Mouse (Mus musculus) liver, embryonic 15.5 days (tissue): ENCODE data around the gene 4930590J08Rik. TPM values are rescaled to one million over a fixed set of nuclear protein-coding genes. Genes with fewer than 3 reads are reported as not detected.

Experiments used
- ATAC-seq: fragments of 200-750 bp; cut with Nextera tagmentation; 2 replicates; pipeline ENCODE4 v1.8.0; 2017; ENCODE audit warnings: moderate number of reproducible peaks, mild to moderate bottlenecking, moderate library complexity; ENCODE audit not compliant: insufficient read depth
- H3K27ac ChIP-seq: fragments of 300-500 bp; sonication (generic); replicated peaks from 2 replicates; pipeline ENCODE4 v1.5.1; 2015; ENCODE audit warnings: mild to moderate bottlenecking, inconsistent platforms
- H3K27me3 ChIP-seq: fragments of 300-500 bp; sonication (generic); 2 replicates; pipeline ENCODE4 v1.6.1; 2015; ENCODE audit warnings: mild to moderate bottlenecking, inconsistent platforms
- H3K36me3 ChIP-seq: fragments of 300-500 bp; sonication (generic); replicated peaks from 2 replicates; pipeline ENCODE4 v1.6.1; 2015; ENCODE audit warnings: moderate library complexity, mild to moderate bottlenecking, inconsistent platforms
- H3K4me1 ChIP-seq: fragments of 300-500 bp; sonication (generic); replicated peaks from 2 replicates; pipeline ENCODE4 v1.6.1; 2015; ENCODE audit warnings: inconsistent platforms
- H3K4me2 ChIP-seq: fragments of 300-500 bp; sonication (generic); 2 replicates; pipeline ENCODE4 v1.6.1; 2015; ENCODE audit warnings: moderate library complexity, mild to moderate bottlenecking, inconsistent platforms
- H3K4me3 ChIP-seq: fragments of 300-500 bp; sonication (generic); replicated peaks from 2 replicates; pipeline ENCODE4 v1.5.1; 2015; ENCODE audit warnings: mild to moderate bottlenecking, inconsistent platforms
- H3K9ac ChIP-seq: fragments of 300-500 bp; sonication (generic); 2 replicates; pipeline ENCODE4 v1.6.1; 2015; ENCODE audit warnings: moderate library complexity, mild to moderate bottlenecking, inconsistent platforms
- H3K9me3 ChIP-seq: fragments of 300-500 bp; sonication (generic); replicated peaks from 2 replicates; pipeline ENCODE4 v1.6.1; 2016; ENCODE audit warnings: inconsistent platforms
- WGBS: fragments of 180-500 bp; shearing (Covaris S2); methylation state at CpG from one replicate; pipeline ENCODE4 v1.1.7; 2015; ENCODE audit warnings: mixed read lengths; ENCODE audit not compliant: insufficient replicate concordance; 5-methylcytosine and 5-hydroxymethylcytosine counted together
- polyA plus RNA-seq: library from polyadenylated mRNA; unstranded; fragments of >200 nt; fragmentation: Nextera tagmentation; extraction: Ambion mirVana; gene quantifications from 2 replicates; pipeline ENCODE4 v1.2.1, GENCODE M21; 2015

Gene 4930590J08Rik
- polyA plus RNA-seq, 1 experiment from 2014 or later = 0.08 TPM

DNA sequence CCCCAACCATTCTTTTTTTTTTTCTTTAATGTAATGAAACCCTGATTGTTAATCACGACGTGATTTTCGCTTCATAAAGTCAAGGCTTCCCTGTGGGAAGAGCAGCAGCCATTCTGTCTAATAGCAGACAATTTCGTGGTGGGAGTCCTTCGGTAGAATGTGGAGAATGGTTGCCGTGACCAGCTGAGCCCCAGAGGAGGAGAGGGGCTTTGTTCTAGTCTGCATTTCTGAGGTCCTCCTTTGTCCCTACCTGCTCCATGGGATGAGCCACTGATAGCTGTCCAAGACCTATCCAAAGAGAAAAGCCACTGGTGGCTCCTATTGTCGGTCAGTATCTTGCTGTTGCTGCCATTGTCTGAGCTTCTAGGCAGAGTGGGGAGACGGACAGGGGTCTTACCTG, 93.5 kb downstream of the 4930590J08Rik start:
- Histone ChIP-seq H3K36me3 (no peaks in the 10 kb centered on the region), H3K4me3 (no peak overlapping the region), H3K27ac (no peak overlapping the region), H3K4me2 (no peak overlapping the region), H3K9me3 (no peaks in the 10 kb centered on the region), H3K4me1 (peaks cover 46% of the 10 kb centered on the region), H3K27me3 (no peaks in the 10 kb centered on the region), H3K9ac (no peak overlapping the region)
- WGBS = 67% methylated on average over 8 of the region's 8 CpGs
- no peak for ATAC-seq

Other genes with a start within 250 kb of the 4930590J08Rik start
- gene Slc6a6, start 218.8 kb upstream of the 4930590J08Rik start, polyA plus RNA-seq = 19.5 and 20.1 TPM in 2 replicates
- 0.10 and 0.12 TPM in 2 replicates for gene Grip2, start 75.6 kb upstream of the 4930590J08Rik start, polyA plus RNA-seq
- gene Ccdc174, start 24.8 kb upstream of the 4930590J08Rik start, polyA plus RNA-seq = 9.2 and 11.7 TPM in 2 replicates
- 2.0 and 2.8 TPM in 2 replicates for gene Fgd5, start 76.1 kb downstream of the 4930590J08Rik start, polyA plus RNA-seq
- 6.8 and 8.5 TPM in 2 replicates for gene Nr2c2, start 188.6 kb downstream of the 4930590J08Rik start, polyA plus RNA-seq